Mouse (Mus musculus) liver, adult 2 months (tissue): ENCODE results near the gene Rnf10. TPM values are rescaled to one million over a fixed set of nuclear protein-coding genes. Genes with fewer than 3 reads are reported as not detected.

Experiments
- DNase-seq: peaks from one replicate; pipeline ENCODE4 v3.0.0-alpha.2; 2011; ENCODE audit warnings: low read depth, low spot score; ENCODE audit errors: extremely low read depth
- H3K27ac ChIP-seq: fragments of 200-500 bp; replicated peaks from 2 replicates; pipeline ENCODE4 v1.5.1; 2012; ENCODE audit warnings: low read depth, mild to moderate bottlenecking, control low read depth, inconsistent platforms, low read length; ENCODE audit not compliant: insufficient read depth
- H3K27me3 ChIP-seq: fragments of 200-500 bp; 2 replicates; pipeline ENCODE4 v1.6.1; 2012; ENCODE audit warnings: mild to moderate bottlenecking, moderate library complexity, low read length, inconsistent platforms; ENCODE audit not compliant: control insufficient read depth, insufficient read depth
- H3K36me3 ChIP-seq: fragments of 200-500 bp; 2 replicates; pipeline ENCODE4 v1.6.1; 2012; ENCODE audit warnings: low read length, inconsistent platforms; ENCODE audit not compliant: control insufficient read depth, insufficient read depth
- H3K4me1 ChIP-seq: fragments of 200-500 bp; 2 replicates; pipeline ENCODE4 v1.6.1; 2011; ENCODE audit warnings: low read length; ENCODE audit not compliant: control insufficient read depth, insufficient read depth
- H3K4me3 ChIP-seq: fragments of 200-500 bp; 2 replicates; pipeline ENCODE4 v1.5.1; 2011; ENCODE audit warnings: low read depth, mild to moderate bottlenecking, control low read depth, low read length, moderate library complexity; ENCODE audit not compliant: insufficient read depth
- H3K79me2 ChIP-seq: fragments of 200-500 bp; 2 replicates; pipeline ENCODE4 v1.6.1; 2012; ENCODE audit warnings: inconsistent platforms, mild to moderate bottlenecking, low read length, moderate library complexity; ENCODE audit not compliant: control insufficient read depth, insufficient read depth
- H3K9ac ChIP-seq: fragments of 200-500 bp; 2 replicates; pipeline ENCODE4 v1.6.1; 2012; ENCODE audit warnings: low read depth, mild to moderate bottlenecking, control low read depth, inconsistent platforms, low read length
- CTCF ChIP-seq: fragments of 200-500 bp; IDR thresholded peaks from 2 replicates; pipeline ENCODE4 v1.5.1; 2011; ENCODE audit warnings: low read depth, low read length, control low read depth
- POLR2A ChIP-seq: fragments of 200-500 bp; IDR thresholded peaks from 2 replicates; pipeline ENCODE4 v1.6.1; 2011; ENCODE audit warnings: low read length, control low read depth; ENCODE audit not compliant: insufficient read depth; ENCODE audit errors: extremely low read depth
- WGBS: fragments of 180-500 bp; shearing (Covaris S2); methylation state at CpG from one replicate; pipeline ENCODE4 v1.1.7; 2018; 5-methylcytosine and 5-hydroxymethylcytosine counted together
- polyA plus RNA-seq: library from polyadenylated mRNA; depleted of rRNA; stranded (reverse); fragments of >200 nt; gene quantifications from 2 replicates; pipeline ENCODE4 v1.2.3, GENCODE M21; 2012
- total RNA-seq: library from RNA; depleted of rRNA; stranded (reverse); fragments of >200 nt; gene quantifications from 2 replicates; pipeline ENCODE4 v1.2.3, GENCODE M21; 2014

Rnf10 gene
- total and polyA plus RNA-seq, 2 experiments = 32.1 to 79.2 TPM

GRCm38 (mm10) chr5:115230830-115231551 is 41.7 kb downstream of the Rnf10 start:
- 73% methylated on average over 15 of the region's 15 CpGs for WGBS
- DNase-seq = no peak
- H3K9ac ChIP-seq = no peak overlapping the region
- H3K79me2 ChIP-seq = no peaks in the 10 kb centered on the region
- no peaks in the 10 kb centered on the region for H3K27me3 ChIP-seq
- H3K27ac ChIP-seq = no peak overlapping the region
- H3K36me3 ChIP-seq = no peaks in the 10 kb centered on the region
- TF ChIP-seq POLR2A (no peak), CTCF (no peak)
- H3K4me3 ChIP-seq = no peak overlapping the region
- H3K4me1 ChIP-seq = no peaks in the 10 kb centered on the region

GRCm38 (mm10) chr5:115222485-115222884 is 50.2 kb downstream of the Rnf10 start:
- DNase-seq = no peak
- H3K27me3 ChIP-seq = peaks cover 3% of the 10 kb centered on the region; the same call in 1 of the 2 replicates
- no peak overlapping the region for H3K27ac ChIP-seq
- WGBS = 73% methylated on average over 3 of the region's 3 CpGs
- peak; percentile 24; the same call in 1 of the 2 replicates for TF ChIP-seq CTCF
- no peak for TF ChIP-seq POLR2A
- no peak overlapping the region for H3K4me3 ChIP-seq
- H3K4me1 ChIP-seq = no peaks in the 10 kb centered on the region
- no peak overlapping the region for H3K9ac ChIP-seq
- H3K36me3 ChIP-seq = no peaks in the 10 kb centered on the region
- no peaks in the 10 kb centered on the region for H3K79me2 ChIP-seq

GRCm38 (mm10) chr5:115220931-115221640 is 51.6 kb downstream of the Rnf10 start:
- DNase-seq = no peak
- 32% methylated on average over 13 of the region's 13 CpGs for WGBS
- no peak overlapping the region for H3K9ac ChIP-seq
- peaks cover 6% of the 10 kb centered on the region; the same call in 1 of the 2 replicates for H3K27me3 ChIP-seq
- no peaks in the 10 kb centered on the region for H3K36me3 ChIP-seq
- no peaks in the 10 kb centered on the region for H3K4me1 ChIP-seq
- no peak overlapping the region for H3K4me3 ChIP-seq
- no peaks in the 10 kb centered on the region for H3K79me2 ChIP-seq
- no peak overlapping the region for H3K27ac ChIP-seq
- TF ChIP-seq CTCF (no peak), POLR2A (no peak)

- peaks cover 16% of the 10 kb centered on the region for H3K27me3 ChIP-seq
- no peak overlapping the region for H3K4me3 ChIP-seq
- no peak overlapping the region for H3K9ac ChIP-seq
- H3K36me3 ChIP-seq = no peaks in the 10 kb centered on the region
- no peaks in the 10 kb centered on the region for H3K79me2 ChIP-seq
- no peak overlapping the region for H3K27ac ChIP-seq
- no peaks in the 10 kb centered on the region for H3K4me1 ChIP-seq
- no peak for DNase-seq
- 91% methylated on average over 12 of the region's 12 CpGs for WGBS
- TF ChIP-seq POLR2A = no peak
- TF ChIP-seq CTCF = no peak
Observed at GRCm38 (mm10) chr5:115217998-115218397, 54.7 kb downstream of the Rnf10 start.

- no peak for TF ChIP-seq CTCF
- TF ChIP-seq POLR2A = no peak
- H3K36me3 ChIP-seq = no peaks in the 10 kb centered on the region
- no peak overlapping the region for H3K4me3 ChIP-seq
- H3K4me1 ChIP-seq = no peaks in the 10 kb centered on the region
- no peak overlapping the region for H3K27ac ChIP-seq
- H3K79me2 ChIP-seq = no peaks in the 10 kb centered on the region
- no peak overlapping the region for H3K9ac ChIP-seq
- DNase-seq = no peak
- peaks cover 13% of the 10 kb centered on the region for H3K27me3 ChIP-seq
- 39% methylated on average over 27 of the region's 27 CpGs for WGBS
Observed at GRCm38 (mm10) chr5:115215273-115216185, 57.2 kb downstream of the Rnf10 start.
